Mouse (Mus musculus) c-Kit-negative CD71-positive TER-119-positive erythroid progenitor cells, embryonic 14.5 days (primary cell): ENCODE measurements around the gene Ankrd2.
A peak's percentile ranks its signal among the peaks of the same experiment; 100 is the strongest.

Source experiments
- DNase-seq: peaks from one replicate; pipeline ENCODE4 v3.0.0-alpha.2; 2013; ENCODE audit warnings: low read depth, low spot score

Gene Ankrd2

GRCm38 (mm10) chr19:42015001-42015400 lies 20.8 kb upstream of the Ankrd2 start:
- no peak for DNase-seq

GRCm38 (mm10) chr19:42016251-42016650 lies 19.5 kb upstream of the Ankrd2 start:
- DNase-seq = no peak

- DNase-seq = no peak
Observed at GRCm38 (mm10) chr19:42016840-42017239, 19.0 kb upstream of the Ankrd2 start.

DNA sequence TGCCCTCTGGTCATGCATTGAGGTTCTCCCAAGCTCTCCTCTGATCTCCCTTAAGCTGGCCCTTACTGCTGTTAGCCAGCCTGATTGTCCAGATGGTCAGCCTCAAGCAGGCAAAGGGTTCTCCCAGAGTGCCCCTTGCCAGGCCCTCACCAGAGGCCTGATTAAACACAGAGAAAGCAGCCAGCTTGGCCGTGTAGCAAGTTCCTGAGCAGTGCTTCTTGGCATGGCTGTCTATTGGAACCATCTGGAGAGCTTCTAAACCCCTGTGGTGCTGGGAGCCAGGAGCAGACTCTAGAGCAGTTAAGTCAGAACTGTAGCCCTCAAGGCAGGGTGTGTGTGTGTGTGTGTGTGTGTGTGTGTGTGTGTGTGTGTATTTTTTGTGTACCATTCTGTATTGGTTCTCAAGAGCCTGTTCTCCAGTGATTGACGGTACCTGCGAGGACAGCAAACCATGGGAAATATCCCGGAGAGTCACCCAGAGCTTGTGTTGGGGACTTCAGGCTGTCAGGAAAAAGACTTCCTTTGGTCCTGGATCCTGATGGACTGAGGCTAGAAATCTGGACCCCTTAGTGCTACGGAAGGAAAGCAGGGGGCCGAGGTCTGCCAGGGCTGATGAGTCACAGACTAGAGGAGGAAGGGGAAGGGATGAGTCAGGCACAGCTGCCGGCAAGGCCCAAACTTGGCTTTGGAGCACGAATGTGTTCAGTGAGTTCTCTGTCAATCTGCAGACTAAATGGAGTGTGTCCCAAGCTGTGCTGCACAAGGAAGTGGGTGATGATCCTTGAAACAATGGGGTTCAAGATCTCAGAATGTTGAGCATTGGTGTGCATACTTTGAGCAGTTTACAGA lies 18.2 kb upstream of the Ankrd2 start:
- DNase-seq = no peak

GRCm38 (mm10) chr19:42019011-42019522 lies 16.7 kb upstream of the Ankrd2 start:
- DNase-seq = no peak

GRCm38 (mm10) chr19:42021681-42022541 lies 13.9 kb upstream of the Ankrd2 start:
- no peak for DNase-seq

DNA sequence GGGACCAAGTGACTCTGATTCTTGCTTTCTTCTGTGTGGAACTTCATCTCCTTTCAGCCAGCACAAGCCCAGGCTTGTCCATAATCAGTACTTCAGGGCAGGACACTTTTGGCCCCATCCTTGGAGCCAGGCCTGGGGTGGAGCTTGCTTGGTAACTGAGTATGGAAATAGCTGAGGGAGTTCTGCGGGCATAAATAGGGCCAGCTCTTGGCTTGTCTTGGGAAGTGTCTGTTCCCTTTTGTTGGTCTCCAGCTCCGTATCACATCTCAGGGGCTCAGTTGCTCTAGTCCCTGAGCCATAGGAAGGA lies 13.3 kb upstream of the Ankrd2 start:
- no peak for DNase-seq

DNA sequence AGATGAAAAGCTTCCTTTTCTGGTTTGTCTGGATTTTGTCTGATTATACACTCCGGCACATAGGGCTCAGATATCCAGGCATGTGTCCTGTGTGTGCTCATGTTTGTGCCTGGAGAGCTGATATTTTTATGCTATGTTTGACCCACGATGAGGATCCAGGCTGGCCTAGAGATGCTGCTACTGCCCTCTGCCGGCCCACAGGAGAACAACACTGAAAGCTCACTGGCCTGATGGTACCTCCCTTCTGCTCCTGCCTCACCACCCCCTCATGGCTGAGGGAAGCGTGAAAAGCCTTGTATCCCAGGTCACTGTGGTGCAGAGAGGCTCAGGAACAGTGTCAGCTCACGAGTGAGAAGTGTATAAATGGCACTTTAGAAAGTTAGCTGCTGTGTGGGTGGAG lies 9.6 kb upstream of the Ankrd2 start:
- DNase-seq = peak; percentile 39

DNA sequence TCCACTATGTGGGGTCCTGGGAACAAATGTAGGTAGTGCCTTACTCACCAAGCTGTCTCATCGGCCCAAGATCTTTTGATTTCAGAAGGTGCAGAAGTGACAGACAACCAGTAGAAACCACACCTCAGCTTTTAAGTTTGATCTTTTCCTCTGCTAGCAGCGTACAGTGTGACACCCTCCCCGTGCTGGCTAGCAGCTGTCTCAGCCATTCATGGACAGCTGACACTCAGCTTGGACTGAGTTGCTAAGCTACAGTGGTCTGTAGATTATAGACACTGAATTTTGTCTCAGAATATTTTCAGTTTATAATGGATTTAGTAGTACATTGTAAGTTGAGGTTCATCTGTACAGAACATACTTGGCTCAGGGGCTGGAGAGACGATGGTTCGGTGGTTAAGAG lies 4.7 kb upstream of the Ankrd2 start:
- DNase-seq = no peak

- no peak for DNase-seq
Observed at GRCm38 (mm10) chr19:42033611-42034010, 2.2 kb upstream of the Ankrd2 start.

- no peak for DNase-seq
Observed at GRCm38 (mm10) chr19:42034146-42034775, 1.5 kb upstream of the Ankrd2 start.

- DNase-seq = no peak
Observed at GRCm38 (mm10) chr19:42034881-42035455, 832 bp upstream of the Ankrd2 start.

GRCm38 (mm10) chr19:42036357-42036756 lies 557 bp downstream of the Ankrd2 start:
- DNase-seq = no peak

- DNase-seq = no peak
Observed at GRCm38 (mm10) chr19:42037167-42037702, 1.4 kb downstream of the Ankrd2 start.

- DNase-seq = no peak
Observed at GRCm38 (mm10) chr19:42038310-42038709, 2.5 kb downstream of the Ankrd2 start.

DNA sequence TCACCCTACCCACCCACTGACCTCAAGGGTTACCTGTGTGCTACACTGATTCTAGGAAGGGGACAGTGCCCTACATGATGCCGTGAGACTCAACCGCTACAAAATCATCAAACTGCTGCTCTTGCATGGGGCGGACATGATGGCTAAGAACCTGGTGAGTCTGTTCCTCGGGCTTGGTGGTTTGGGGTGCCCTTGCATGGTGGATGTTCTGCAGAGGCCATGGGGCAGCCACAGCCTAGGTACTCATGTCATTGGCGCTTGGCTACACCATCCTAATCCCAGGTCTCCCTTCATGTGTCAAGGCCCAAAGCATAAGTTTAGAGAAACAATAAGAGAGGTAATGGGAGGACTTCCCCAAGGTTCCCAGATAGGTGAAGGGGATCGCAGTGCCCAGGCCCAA lies 8.2 kb downstream of the Ankrd2 start:
- no peak for DNase-seq

GRCm38 (mm10) chr19:42045269-42046102 lies 9.7 kb downstream of the Ankrd2 start, which contains the start of gene Hoga1:
TSS of gene Hoga1 (plus strand) at chr19:42045610.
- DNase-seq = no peak

- no peak for DNase-seq
Observed at GRCm38 (mm10) chr19:42050251-42050650, 14.5 kb downstream of the Ankrd2 start.

- no peak for DNase-seq
Observed at GRCm38 (mm10) chr19:42051351-42051750, 15.6 kb downstream of the Ankrd2 start.

DNA sequence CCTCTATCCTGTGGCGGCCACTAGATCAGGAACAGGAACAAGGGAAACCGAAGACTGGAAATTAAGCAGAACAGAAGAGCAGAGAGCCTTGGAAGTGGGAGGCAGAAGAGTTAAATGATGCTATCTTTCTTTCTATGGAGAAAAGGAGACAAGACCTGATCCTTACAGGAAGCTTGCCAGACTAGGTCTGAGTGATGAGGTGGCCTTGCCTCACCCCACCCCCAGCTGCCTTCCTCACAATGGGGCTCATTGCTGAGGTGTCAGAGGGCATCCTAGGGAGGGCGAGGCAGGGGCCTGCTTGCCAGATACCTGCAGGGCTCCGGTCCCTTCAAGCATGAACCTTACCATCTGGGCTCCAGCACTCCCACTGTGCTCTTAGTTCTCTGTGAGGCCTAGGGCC lies 16.1 kb downstream of the Ankrd2 start, which contains the start of gene 4933411K16Rik:
TSS of gene 4933411K16Rik (plus strand) at position 301 of the 400 bp plus-strand sequence.
- DNase-seq = no peak
